Mouse (Mus musculus): ENCODE measurements around the gene Adamtsl2. TPM values are rescaled to one million over a fixed set of nuclear protein-coding genes. Genes with fewer than 3 reads are reported as not detected.

Gene Adamtsl2
- total RNA-seq, 2 experiments from 2014 or later, result 8.2 to 8.7 TPM

Other genes starting within 250 kb of the Adamtsl2 start
- gene Abo, start 214.4 kb upstream of the Adamtsl2 start, total RNA-seq (2021), result not detected
- gene Surf6, start 176.5 kb upstream of the Adamtsl2 start, total RNA-seq (2021), result 10 to 100 TPM; 10.3 to 12.0 TPM
- 10 to 100 TPM; 16.2 to 17.6 TPM for gene Med22, start 168.7 kb upstream of the Adamtsl2 start, total RNA-seq (2021)
- 100 to 1,000 TPM; 236 to 242 TPM for gene Rpl7a, start 168.6 kb upstream of the Adamtsl2 start, total RNA-seq (2021)
- 10 to 100 TPM; 10.9 to 12.5 TPM for gene Surf2, start 163.0 kb upstream of the Adamtsl2 start, total RNA-seq (2021)
- 10 to 100 TPM; 27.4 to 33.1 TPM for gene Surf1, start 162.8 kb upstream of the Adamtsl2 start, total RNA-seq (2021)
- gene Surf4, start 145.5 kb upstream of the Adamtsl2 start, total RNA-seq (2021), result 10 to 100 TPM; 72.8 to 87.1 TPM
- not detected for gene Stkld1, start 145.3 kb upstream of the Adamtsl2 start, total RNA-seq (2021)
- 10 to 100 TPM; 14.2 to 16.3 TPM for gene Rexo4, start 115.0 kb upstream of the Adamtsl2 start, total RNA-seq (2021)
- gene Adamts13, start 106.0 kb upstream of the Adamtsl2 start, total RNA-seq (2021), result not detected
- gene Cacfd1, start 69.5 kb upstream of the Adamtsl2 start, total RNA-seq (2021), result 10 to 100 TPM; 27.9 to 30.2 TPM
- gene Slc2a6, start 51.4 kb upstream of the Adamtsl2 start, total RNA-seq (2021), result under 1 TPM; 0.10 to 0.16 TPM
- gene Mymk, start 7.2 kb upstream of the Adamtsl2 start, total RNA-seq (2021), result 10 to 100 TPM in 1 of 2 experiments, 1 to 10 TPM in 1; 4.8 to 14.4 TPM
- not detected for gene Fam163b, start 63.1 kb downstream of the Adamtsl2 start, total RNA-seq (2021)
- gene Dbh, start 85.9 kb downstream of the Adamtsl2 start, total RNA-seq (2021), result not detected
- gene Sardh, start 169.0 kb downstream of the Adamtsl2 start, total RNA-seq (2021), result 1 to 10 TPM; 2.4 to 2.5 TPM

Measured in gastrocnemius, postnatal 25 days (tissue).